Mouse (Mus musculus) thymus, adult 2 months (tissue): ENCODE measurements around the gene Emsy.

ENCODE experiments used
- CTCF ChIP-seq: fragments of 200-500 bp; IDR thresholded peaks from 2 replicates; pipeline ENCODE4 v1.5.1; 2012; ENCODE audit warnings: mild to moderate bottlenecking, control low read depth, low read length, moderate library complexity, borderline replicate concordance; ENCODE audit not compliant: control insufficient read depth, poor library complexity, insufficient read depth; ENCODE audit errors: extremely low read depth
- POLR2A ChIP-seq: fragments of 200-500 bp; IDR thresholded peaks from 2 replicates; pipeline ENCODE4 v1.6.1; 2012; ENCODE audit warnings: mild to moderate bottlenecking, low read length, control low read depth, moderate library complexity; ENCODE audit not compliant: control insufficient read depth, poor library complexity, insufficient read depth; ENCODE audit errors: extremely low read depth

DNA sequence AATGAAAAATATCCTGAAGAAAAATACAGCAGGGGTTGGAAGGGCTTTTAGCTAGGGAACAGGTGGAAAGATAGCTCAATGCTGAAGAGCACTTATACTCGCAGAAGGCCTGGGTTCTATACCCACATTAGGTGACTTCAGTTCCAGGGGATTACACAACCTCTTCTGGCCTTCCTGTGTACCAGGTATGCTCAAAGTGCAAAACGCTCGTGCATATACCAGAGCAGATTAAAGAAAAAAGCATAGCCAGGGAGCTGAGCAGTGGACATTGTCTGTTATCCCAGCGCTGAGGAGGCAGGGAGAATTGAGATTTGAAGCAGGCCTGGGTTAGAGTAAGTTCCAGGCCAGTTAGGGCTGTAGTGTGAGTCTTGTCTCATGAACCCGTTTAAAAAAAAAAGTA, 47.7 kb upstream of the Emsy start:
- no peak for TF ChIP-seq POLR2A
- TF ChIP-seq CTCF = no peak
